In genomic region chr16:17232794-17233701, GRCm38 (mm10) we compare ENCODE assay signal across 8 mouse cellular contexts. TPM values are rescaled to one million over a fixed set of nuclear protein-coding genes. Genes with fewer than 3 reads are reported as not detected.
DNase-seq lines count a peak whose midpoint lies in the region; ATAC-seq and TF ChIP-seq lines count a peak whose summit lies in the region.

Hic2 (plus strand) TSS chr16:17233572.

- no peak for TF ChIP-seq CTCF in C2C12 (IDR thresholded peaks at IDR 0.05; ENCODE audit: control insufficient read depth, insufficient read depth, insufficient read length)
- TF ChIP-seq CTCF in midbrain, postnatal 0 days (IDR thresholded peaks at IDR 0.05) = no peak

- no peaks in the 10 kb centered on the region for H3K27me3 ChIP-seq in C2C12 (ENCODE audit: control insufficient read depth, insufficient read depth, insufficient read length)
- no peaks in the 10 kb centered on the region for H3K27me3 ChIP-seq in heart, embryonic 11.5 days (ENCODE audit: control insufficient read depth, insufficient read depth, low read length)
- H3K27me3 ChIP-seq in kidney, embryonic 15.5 days = no peaks in the 10 kb centered on the region
- no peaks in the 10 kb centered on the region for H3K27me3 ChIP-seq in limb, embryonic 15.5 days
- H3K27me3 ChIP-seq in midbrain, postnatal 0 days (ENCODE audit: insufficient read depth, low read length) = no peaks in the 10 kb centered on the region

- H3K27ac ChIP-seq in heart, embryonic 11.5 days (ENCODE audit: low read depth, low read length) = peak within 1 kb of the TSS; percentile 91
- H3K27ac ChIP-seq in kidney, embryonic 15.5 days = peak within 1 kb of the TSS; percentile 90
- H3K27ac ChIP-seq in limb, embryonic 15.5 days = peak within 1 kb of the TSS; percentile 92
- H3K27ac ChIP-seq in midbrain, postnatal 0 days (ENCODE audit: low read depth, low read length) = peak within 1 kb of the TSS; percentile 85

- peaks cover 23% of the 10 kb centered on the region for H3K4me1 ChIP-seq in heart, embryonic 11.5 days (ENCODE audit: control insufficient read depth, insufficient read depth, low read length)
- peaks cover 36% of the 10 kb centered on the region for H3K4me1 ChIP-seq in kidney, embryonic 15.5 days
- H3K4me1 ChIP-seq in limb, embryonic 15.5 days = peaks cover 35% of the 10 kb centered on the region
- H3K4me1 ChIP-seq in midbrain, postnatal 0 days (ENCODE audit: insufficient read depth, low read length) = peaks cover 11% of the 10 kb centered on the region; the same call in 1 of the 2 replicates

- under 1% methylated on average over 59 of the region's 59 CpGs for WGBS in heart, embryonic 11.5 days (ENCODE audit: insufficient replicate concordance)
- WGBS in kidney, embryonic 15.5 days = 1% methylated on average over 58 of the region's 59 CpGs
- WGBS in limb, embryonic 15.5 days = 2% methylated on average over 57 of the region's 59 CpGs
- WGBS in midbrain, postnatal 0 days = under 1% methylated on average over 58 of the region's 59 CpGs

- 0 out of 2 replicates have a peak, but pooled peaks cover 2% of the 10 kb centered on the region for H3K9me3 ChIP-seq in heart, embryonic 11.5 days (replicated peaks; ENCODE audit: control insufficient read depth, low read length)
- H3K9me3 ChIP-seq in kidney, embryonic 15.5 days (replicated peaks) = no peaks in the 10 kb centered on the region
- no peaks in the 10 kb centered on the region for H3K9me3 ChIP-seq in limb, embryonic 15.5 days
- H3K9me3 ChIP-seq in midbrain, postnatal 0 days (ENCODE audit: low read length) = no peaks in the 10 kb centered on the region

- ATAC-seq in erythroblast, adult 5-6 weeks (replicated peaks; ENCODE audit: low FRiP score, poor library complexity, severe bottlenecking) = peak; percentile 69
- ATAC-seq in heart, embryonic 11.5 days (replicated peaks; ENCODE audit: insufficient number of reproducible peaks, low FRiP score, low TSS enrichment) = peak; percentile 99
- ATAC-seq in kidney, embryonic 15.5 days (replicated peaks; ENCODE audit: low FRiP score) = peak; percentile 98
- peak; percentile 95 for ATAC-seq in limb, embryonic 15.5 days (ENCODE audit: insufficient number of reproducible peaks, low FRiP score, low TSS enrichment, low read depth)
- ATAC-seq in midbrain, postnatal 0 days (ENCODE audit: low FRiP score) = peak; percentile 96

- peak within 1 kb of the TSS; percentile 77 for H3ac ChIP-seq in C2C12 (ENCODE audit: control insufficient read depth, insufficient read length, low read depth)

- peaks cover 9% of the 10 kb centered on the region for H3K79me3 ChIP-seq in C2C12 (ENCODE audit: low read depth)

- peaks cover 40% of the 10 kb centered on the region for H3K79me2 ChIP-seq in C2C12 (ENCODE audit: control insufficient read depth, insufficient read depth)

- peak within 1 kb of the TSS; percentile 96 for H3K9ac ChIP-seq in heart, embryonic 11.5 days (ENCODE audit: low read depth, low read length)
- H3K9ac ChIP-seq in kidney, embryonic 15.5 days = peak within 1 kb of the TSS; percentile 91
- H3K9ac ChIP-seq in limb, embryonic 15.5 days = peak within 1 kb of the TSS; percentile 97
- peak within 1 kb of the TSS; percentile 95 for H3K9ac ChIP-seq in midbrain, postnatal 0 days (replicated peaks; ENCODE audit: low read length, poor library complexity, severe bottlenecking)

- peak; percentile 96 for DNase-seq in brain, adult 2 months (ENCODE audit: low read depth, low spot score)
- DNase-seq in midbrain, postnatal 0 days (ENCODE audit: low spot score) = peak; percentile 96
- peak; percentile 58 to 87 for DNase-seq in spleen, postnatal 10 days (ENCODE audit: low spot score in 2 of 2)

- peak within 1 kb of the TSS; percentile 94 for H3K4me2 ChIP-seq in heart, embryonic 11.5 days
- H3K4me2 ChIP-seq in kidney, embryonic 15.5 days = peak within 1 kb of the TSS; percentile 92
- peak within 1 kb of the TSS; percentile 91 for H3K4me2 ChIP-seq in limb, embryonic 15.5 days
- peak within 1 kb of the TSS; percentile 83 for H3K4me2 ChIP-seq in midbrain, postnatal 0 days (ENCODE audit: low read depth, low read length, poor library complexity, severe bottlenecking)

- H3K36me3 ChIP-seq in C2C12 (ENCODE audit: control insufficient read depth, insufficient read depth) = no peaks in the 10 kb centered on the region
- no peaks in the 10 kb centered on the region for H3K36me3 ChIP-seq in heart, embryonic 11.5 days (ENCODE audit: control insufficient read depth, insufficient read depth, low read length)
- no peaks in the 10 kb centered on the region for H3K36me3 ChIP-seq in kidney, embryonic 15.5 days
- H3K36me3 ChIP-seq in limb, embryonic 15.5 days = no peaks in the 10 kb centered on the region
- H3K36me3 ChIP-seq in midbrain, postnatal 0 days (ENCODE audit: insufficient read depth, low read length) = no peaks in the 10 kb centered on the region

- H3K4me3 ChIP-seq in C2C12 (ENCODE audit: insufficient read depth, poor library complexity, severe bottlenecking) = peak within 1 kb of the TSS; percentile 74
- peak within 1 kb of the TSS; percentile 95 for H3K4me3 ChIP-seq in heart, embryonic 11.5 days (ENCODE audit: low read depth, low read length)
- H3K4me3 ChIP-seq in kidney, embryonic 15.5 days (replicated peaks) = peak within 1 kb of the TSS; percentile 91
- H3K4me3 ChIP-seq in limb, embryonic 15.5 days = peak within 1 kb of the TSS; percentile 99
- H3K4me3 ChIP-seq in midbrain, postnatal 0 days (ENCODE audit: low read depth, low read length) = peak within 1 kb of the TSS; percentile 89

TF ChIP-seq in C2C12, 6 proteins besides CTCF, POLR2A, EP300 and RAD21:
- TF ChIP-seq CEBPB (IDR thresholded peaks at IDR 0.05; ENCODE audit: low read depth) = no peak
- no peak for TF ChIP-seq FOSL1 (IDR thresholded peaks at IDR 0.05; ENCODE audit: insufficient read depth, low read length, poor library complexity, severe bottlenecking)
- no peak for TF ChIP-seq MYOG (IDR thresholded peaks at IDR 0.05; ENCODE audit: control insufficient read depth, extremely low read depth, insufficient read length)
- no peak for TF ChIP-seq USF1 (IDR thresholded peaks at IDR 0.05; ENCODE audit: low read depth)
- TF ChIP-seq MYOD1 (IDR thresholded peaks at IDR 0.05; ENCODE audit: control insufficient read depth, insufficient read length, low read depth) = no peak
- TF ChIP-seq MAX (IDR thresholded peaks at IDR 0.05) = no peak

RNA-seq across cellular contexts. Expression of gene Hic2, which starts in this region (rescaled TPM):
- 1.1 TPM for polyA plus RNA-seq in C2C12 (2012; fragmentation: generic; extraction: Trizol)
- 0.96 TPM in 1 of 2 replicates, not detected in the other for total RNA-seq in erythroblast, adult 5-6 weeks (2015; ENCODE audit: low replicate concordance)
- 0.14 and 0.60 TPM in 2 replicates for total RNA-seq in erythroblast, adult 5-6 weeks (2017; ENCODE audit: low replicate concordance)
- polyA plus RNA-seq in heart, embryonic 11.5 days (2014; fragmentation: Nextera tagmentation; extraction: Ambion mirVana) = 4.5 and 4.8 TPM in 2 replicates
- 4.6 and 4.8 TPM in 2 replicates for polyA plus RNA-seq in kidney, embryonic 15.5 days (2015; fragmentation: Nextera tagmentation; extraction: Ambion mirVana)
- 4.1 and 4.7 TPM in 2 replicates for polyA plus RNA-seq in limb, embryonic 15.5 days (2015; fragmentation: Nextera tagmentation; extraction: Ambion mirVana)
- 13.8 and 14.6 TPM in 2 replicates for total RNA-seq in midbrain, postnatal 0 days (2014; rRNA removed)
- polyA plus RNA-seq in midbrain, postnatal 0 days (2015; fragmentation: Nextera tagmentation; extraction: Ambion mirVana) = 4.0 and 5.4 TPM in 2 replicates

Comparison
In these comparisons a context has a peak if more than half of its experiments do, and no peak if none do; other contexts are left out.
1. Peak in every context shown above with its lines: DNase-seq, ATAC-seq, H3K4me3 ChIP-seq and H3K27ac ChIP-seq.
2. Peak in ATAC-seq in erythroblast, adult 5-6 weeks; RNA of the gene not detected or under 1 TPM.